Mouse (Mus musculus) spleen, embryonic (tissue): ENCODE data around the gene Hsh2d.

ENCODE experiments used
- CTCF ChIA-PET: fragments of 350-600 bp; sonication (Branson Sonifier 250); formaldehyde crosslinking; loops from one replicate; lab custom pipeline; 2022; lab: Charles Lee

Hsh2d gene

DNA sequence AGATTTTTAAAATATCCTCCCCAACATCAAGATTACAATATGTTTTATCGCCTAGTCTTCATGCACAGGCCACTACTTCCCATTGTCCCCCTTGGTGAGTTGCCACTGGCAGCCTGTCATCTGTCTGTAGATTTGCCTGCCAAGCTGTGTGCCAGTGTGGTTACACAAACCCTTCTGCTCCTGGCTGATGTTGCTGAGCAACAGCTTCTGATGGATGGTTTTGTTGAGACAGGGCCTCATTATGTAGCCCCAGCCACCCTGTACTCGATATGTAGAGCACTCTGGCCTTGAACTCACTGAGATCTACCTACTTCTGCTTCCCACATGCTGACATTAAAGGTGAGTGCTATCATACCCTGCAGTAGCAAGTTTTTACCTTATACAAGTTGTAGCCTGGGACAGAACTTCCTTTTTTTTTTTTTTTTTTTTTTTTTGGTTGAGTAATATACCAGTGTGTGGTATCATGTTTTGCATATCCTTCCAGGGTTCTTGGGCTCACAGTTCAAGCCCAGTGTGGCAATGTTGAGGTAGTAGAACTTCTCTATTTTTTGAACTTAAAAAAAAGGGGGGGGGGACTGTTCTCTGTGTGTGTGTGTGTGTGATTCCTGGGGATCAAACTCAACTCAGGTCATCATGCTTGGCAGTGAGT lies 5.8 kb upstream of the Hsh2d start:
- CTCF ChIA-PET = interaction anchor here (1.0 kb wide), 1 partner anchor 7 kb away, joined by 3 read pairs; no protein-coding TSS in a partner anchor

- CTCF ChIA-PET = interaction anchor here (0.6 kb wide), 1 partner anchor 618 kb away, joined by 4 read pairs; no protein-coding TSS in a partner anchor
Observed at GRCm38 (mm10) chr8:72187793-72188331, 1.6 kb upstream of the Hsh2d start.

GRCm38 (mm10) chr8:72190215-72190539 lies 739 bp downstream of the Hsh2d start:
- CTCF ChIA-PET = no interaction called here

DNA sequence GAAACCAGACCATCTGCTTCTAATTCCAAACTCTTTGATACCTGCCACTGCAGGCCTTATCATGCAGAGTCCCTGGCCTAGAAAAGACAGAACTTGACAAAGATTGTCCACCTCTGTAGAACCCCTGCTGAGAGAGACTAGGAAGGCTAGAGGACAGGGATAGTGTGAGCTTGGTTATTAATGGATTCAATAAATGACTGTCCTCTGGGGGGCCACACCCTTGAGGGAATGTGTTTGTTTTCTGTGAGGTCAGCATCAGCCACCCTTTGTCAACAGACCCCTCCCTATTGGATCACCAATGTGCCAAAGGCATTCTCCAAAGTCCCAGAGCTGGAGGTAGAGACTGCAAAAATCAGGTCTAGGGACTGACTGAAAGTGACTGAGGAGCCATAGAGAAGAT lies 2.6 kb downstream of the Hsh2d start:
- CTCF ChIA-PET = interaction anchor here (0.6 kb wide), 1 partner anchor 197 kb away, joined by 3 read pairs; no protein-coding TSS in a partner anchor

DNA sequence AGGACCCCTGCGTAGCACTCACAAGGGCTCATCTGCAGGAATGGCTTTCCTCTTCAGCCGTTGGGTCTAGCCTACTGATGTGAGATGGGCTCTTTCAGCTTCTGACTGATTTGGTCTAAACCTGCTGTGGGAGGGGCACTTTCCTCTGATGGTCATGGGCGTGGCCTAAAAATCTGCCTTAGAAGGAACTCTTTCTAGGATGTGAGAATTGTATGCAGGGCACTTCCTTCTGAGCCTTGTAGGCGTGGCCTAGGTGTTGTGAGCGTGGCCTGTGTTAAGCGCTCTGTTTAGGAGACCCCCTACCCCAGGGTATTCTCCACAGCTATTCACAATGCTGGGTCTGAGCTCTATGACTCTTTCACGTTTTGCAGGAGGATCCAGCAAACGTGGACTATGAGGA lies 8.6 kb downstream of the Hsh2d start:
- CTCF ChIA-PET = no interaction called here

- CTCF ChIA-PET = no interaction called here
Observed at GRCm38 (mm10) chr8:72208582-72208981, 19.1 kb downstream of the Hsh2d start.

DNA sequence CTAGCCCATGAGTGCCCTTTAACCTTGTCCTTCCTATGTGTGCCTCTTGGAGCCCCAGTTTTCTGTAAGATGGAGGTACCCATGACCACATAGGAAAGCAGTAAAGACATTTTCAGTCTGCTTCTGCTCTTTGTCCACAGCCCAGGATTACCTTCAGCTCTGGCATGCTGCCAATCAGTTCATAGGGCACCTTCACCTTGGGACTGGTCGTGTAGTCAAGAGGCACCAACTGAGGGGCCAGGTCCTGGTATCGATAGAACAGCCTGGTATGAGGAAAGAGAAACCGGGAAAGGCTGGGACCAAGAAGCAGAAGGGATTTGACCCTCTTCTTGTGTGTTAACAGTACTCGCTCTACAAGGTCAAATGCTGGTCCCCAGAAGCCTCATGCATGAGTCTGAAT lies 20.8 kb downstream of the Hsh2d start:
- CTCF ChIA-PET = interaction anchor here (0.7 to 1.1 kb wide), 2 partner anchors 34 to 37 kb away, joined by 3 read pairs; no protein-coding TSS in a partner anchor

- CTCF ChIA-PET = interaction anchor here (0.7 to 1.1 kb wide), 2 partner anchors 35 to 36 kb away, joined by 3 read pairs; no protein-coding TSS in a partner anchor
Observed at GRCm38 (mm10) chr8:72210710-72211109, 21.3 kb downstream of the Hsh2d start.

- CTCF ChIA-PET = no interaction called here
Observed at GRCm38 (mm10) chr8:72211846-72212245, 22.4 kb downstream of the Hsh2d start.

GRCm38 (mm10) chr8:72212751-72213150 lies 23.3 kb downstream of the Hsh2d start, which contains the start of gene Cib3:
TSS of gene Cib3 (minus strand) at chr8:72212837.
- CTCF ChIA-PET = no interaction called here

- CTCF ChIA-PET = interaction anchor here (0.5 kb wide), 1 partner anchor 125 kb away, joined by 4 read pairs; no protein-coding TSS in a partner anchor
Observed at GRCm38 (mm10) chr8:72213536-72213935, 24.1 kb downstream of the Hsh2d start, which contains the start of gene Gm11034. TSS of gene Gm11034 (minus strand) at chr8:72213636.

DNA sequence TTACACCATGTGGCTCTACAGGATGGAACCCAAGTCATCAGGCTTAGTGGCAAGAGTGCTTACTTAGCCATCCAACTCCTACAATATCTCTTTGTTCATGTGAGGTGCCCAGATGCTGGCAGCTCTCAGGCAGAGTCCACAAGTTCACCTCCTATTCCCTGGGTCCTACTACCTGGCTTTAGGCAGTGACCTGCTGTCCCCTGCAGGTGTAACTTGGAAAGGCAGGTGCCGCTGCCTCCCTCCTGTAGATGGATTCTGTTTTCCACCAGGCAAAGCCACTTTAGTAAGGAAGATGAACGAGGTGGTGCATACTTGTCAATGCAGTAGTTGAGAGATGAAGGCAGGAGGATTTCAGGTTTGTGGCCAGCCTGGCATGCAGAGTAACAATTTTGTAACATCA lies 25.6 kb downstream of the Hsh2d start:
- CTCF ChIA-PET = no interaction called here

DNA sequence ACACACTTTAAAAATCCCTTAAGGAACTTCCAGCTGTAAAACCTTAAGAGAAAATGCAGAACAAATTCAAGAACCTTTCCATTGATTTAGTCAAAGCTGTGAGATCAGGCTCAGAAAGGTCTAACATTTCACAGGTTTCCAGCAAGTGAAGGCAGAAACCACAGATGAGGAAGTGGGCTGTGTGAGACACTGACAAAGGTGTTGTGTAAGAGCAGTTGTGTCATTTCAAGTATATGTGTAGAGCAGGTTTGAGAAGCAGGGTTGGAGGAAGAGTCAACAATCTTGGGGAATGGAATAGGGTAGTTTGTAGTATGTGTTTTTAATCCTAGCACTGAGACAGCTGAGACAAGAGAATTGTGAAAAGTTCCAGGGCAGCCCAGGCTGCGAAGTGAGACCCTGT lies 26.4 kb downstream of the Hsh2d start:
- CTCF ChIA-PET = interaction anchor here (0.6 to 0.7 kb wide), 2 partner anchors 217 to 439 kb away, joined by 3 read pairs; no protein-coding TSS in a partner anchor

- CTCF ChIA-PET = interaction anchor here (0.6 kb wide), 1 partner anchor 32 kb away, joined by 6 read pairs; no protein-coding TSS in a partner anchor
Observed at GRCm38 (mm10) chr8:72218781-72219540, 29.5 kb downstream of the Hsh2d start.

GRCm38 (mm10) chr8:72219541-72220363 lies 30.3 kb downstream of the Hsh2d start, which contains the start of gene Fam32a:
TSS of gene Fam32a (plus strand) at chr8:72219730.
- CTCF ChIA-PET = interaction anchor here (0.6 kb wide), 1 partner anchor 33 kb away, joined by 6 read pairs; no protein-coding TSS in a partner anchor

- CTCF ChIA-PET = no interaction called here
Observed at GRCm38 (mm10) chr8:72220758-72221157, 31.3 kb downstream of the Hsh2d start.

DNA sequence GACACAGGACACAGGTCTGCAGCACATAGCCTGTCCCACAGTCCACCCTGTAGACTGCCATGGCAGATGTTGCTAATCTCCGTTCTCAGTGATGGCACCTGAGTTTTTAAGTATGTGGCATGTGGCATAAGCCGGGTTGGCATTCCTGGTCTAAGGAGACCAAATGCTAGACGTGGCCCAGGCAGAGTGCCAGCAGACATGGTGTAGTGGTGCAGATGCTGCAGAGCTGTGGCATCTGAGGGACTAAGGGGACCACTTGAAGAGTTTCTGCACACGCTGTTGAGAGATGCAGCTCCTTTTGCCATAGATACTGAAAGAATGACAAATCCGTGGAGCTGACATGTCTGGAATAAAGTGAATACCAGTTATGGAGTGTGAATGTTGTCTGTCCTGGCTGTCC lies 33.2 kb downstream of the Hsh2d start:
- CTCF ChIA-PET = interaction anchor here (0.6 kb wide), 1 partner anchor 129 kb away, joined by 3 read pairs; no protein-coding TSS in a partner anchor

- CTCF ChIA-PET = interaction anchor here (1.3 kb wide), 1 partner anchor 65 kb away, joined by 3 read pairs; no protein-coding TSS in a partner anchor
Observed at GRCm38 (mm10) chr8:72239499-72240402, 50.3 kb downstream of the Hsh2d start, which contains the start of gene Ap1m1. TSS of gene Ap1m1 (plus strand) at chr8:72240018.

- CTCF ChIA-PET = no interaction called here
Observed at GRCm38 (mm10) chr8:72240403-72240763, 50.9 kb downstream of the Hsh2d start.

GRCm38 (mm10) chr8:72240951-72241350 lies 51.5 kb downstream of the Hsh2d start:
- CTCF ChIA-PET = interaction anchor here (0.6 kb wide), 1 partner anchor 74 kb away, joined by 3 read pairs; no protein-coding TSS in a partner anchor
